Mouse (Mus musculus): ENCODE results near the gene Hs3st4. TPM values are rescaled to one million over a fixed set of nuclear protein-coding genes. Genes with fewer than 3 reads are reported as not detected.
A peak's percentile ranks its signal among the peaks of the same experiment; 100 is the strongest.

The Hs3st4 gene
- polyA plus RNA-seq, 1 experiment from 2014 or later = 0.17 TPM

DNA sequence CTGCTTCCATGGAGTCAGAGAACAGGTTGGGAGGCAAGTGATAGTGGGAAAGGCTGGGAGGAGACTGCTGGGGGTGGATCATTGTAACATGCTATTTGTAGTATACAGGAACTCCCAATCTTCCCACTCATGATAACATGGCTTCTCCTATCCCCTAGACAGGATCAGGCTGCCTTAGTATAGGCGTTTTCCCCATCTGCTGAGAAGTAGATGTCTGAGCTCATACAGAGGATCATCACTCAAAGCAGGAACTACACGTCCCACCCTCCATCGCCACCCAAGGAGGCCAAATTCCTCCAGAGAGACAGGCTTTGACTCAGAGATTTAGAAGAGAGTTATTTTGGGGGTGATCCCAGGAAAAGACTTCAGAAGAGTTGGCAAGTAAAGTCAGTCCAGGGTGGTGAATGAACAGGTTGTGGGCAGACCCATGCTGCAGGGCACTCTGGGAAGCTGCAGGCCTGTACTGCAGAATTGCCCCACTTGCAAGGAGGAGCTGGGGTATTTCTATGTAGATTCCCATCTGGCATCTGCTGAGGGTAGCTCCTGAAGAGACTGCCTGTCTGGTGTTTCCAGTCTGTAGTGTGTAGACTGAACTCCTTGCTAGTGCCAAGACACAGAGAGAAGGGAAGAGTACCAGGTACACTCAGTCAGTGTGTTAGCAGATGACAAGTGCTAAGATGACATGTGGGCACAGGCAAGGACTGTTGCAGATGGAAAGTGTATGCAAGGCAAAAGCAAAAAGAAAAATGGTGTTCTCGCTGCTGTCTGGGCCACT, 255.4 kb downstream of the Hs3st4 start:
- Histone ChIP-seq H3K27ac (no peak overlapping the region), H3K9me3 (no peaks in the 10 kb centered on the region), H3K4me2 (no peak overlapping the region), H3K36me3 (no peaks in the 10 kb centered on the region), H3K9ac (no peak overlapping the region), H3K27me3 (no peaks in the 10 kb centered on the region), H3K4me3 (no peak overlapping the region), H3K4me1 (no peaks in the 10 kb centered on the region)
- 82% methylated on average over 4 of the region's 4 CpGs for WGBS
- no peak for ATAC-seq (ENCODE audit: insufficient number of reproducible peaks, insufficient read depth, low FRiP score, low TSS enrichment, low read depth)

DNA sequence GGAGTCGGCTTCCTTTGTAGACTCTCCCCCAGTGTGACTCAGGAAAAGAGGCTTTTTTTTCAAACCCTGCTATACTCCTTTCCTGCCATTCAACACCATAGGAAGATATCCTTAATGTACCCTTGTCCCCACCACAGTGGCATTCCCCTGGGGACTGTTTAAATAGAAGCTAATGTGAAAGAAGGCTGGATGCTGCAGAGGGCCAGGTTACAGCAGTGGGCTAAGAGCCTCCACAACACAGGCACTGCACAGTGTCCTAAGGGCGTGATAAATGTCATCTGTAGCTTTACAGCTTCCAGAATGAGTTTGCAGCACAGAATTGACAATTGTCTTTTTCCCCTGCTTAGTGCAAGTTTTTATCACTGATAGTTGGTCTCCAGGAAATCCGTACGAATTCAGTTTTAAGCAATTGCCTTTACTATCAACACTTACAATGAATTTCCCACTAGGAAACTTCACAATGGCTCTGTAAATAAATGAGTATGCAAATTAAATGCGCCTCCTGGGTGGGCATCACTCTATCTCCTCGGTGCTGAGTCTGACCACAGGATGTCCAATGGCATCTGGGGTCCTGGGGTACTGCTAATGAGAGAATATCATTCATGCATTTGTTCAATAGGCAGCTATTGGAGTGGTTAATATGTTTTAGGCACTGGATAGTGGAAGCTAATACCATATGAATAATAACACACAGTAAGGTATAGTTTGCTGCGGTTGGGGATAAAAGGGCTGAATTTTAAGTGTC, 257.4 kb downstream of the Hs3st4 start:
- H3K4me2 ChIP-seq = no peak overlapping the region
- WGBS = 42% methylated on average over 7 of the region's 7 CpGs
- H3K4me1 ChIP-seq = no peaks in the 10 kb centered on the region
- no peak overlapping the region for H3K27ac ChIP-seq
- no peak for ATAC-seq (ENCODE audit: insufficient number of reproducible peaks, insufficient read depth, low FRiP score, low TSS enrichment, low read depth)
- H3K4me3 ChIP-seq = no peak overlapping the region
- no peaks in the 10 kb centered on the region for H3K9me3 ChIP-seq
- H3K9ac ChIP-seq = no peak overlapping the region
- no peaks in the 10 kb centered on the region for H3K36me3 ChIP-seq
- no peaks in the 10 kb centered on the region for H3K27me3 ChIP-seq

DNA sequence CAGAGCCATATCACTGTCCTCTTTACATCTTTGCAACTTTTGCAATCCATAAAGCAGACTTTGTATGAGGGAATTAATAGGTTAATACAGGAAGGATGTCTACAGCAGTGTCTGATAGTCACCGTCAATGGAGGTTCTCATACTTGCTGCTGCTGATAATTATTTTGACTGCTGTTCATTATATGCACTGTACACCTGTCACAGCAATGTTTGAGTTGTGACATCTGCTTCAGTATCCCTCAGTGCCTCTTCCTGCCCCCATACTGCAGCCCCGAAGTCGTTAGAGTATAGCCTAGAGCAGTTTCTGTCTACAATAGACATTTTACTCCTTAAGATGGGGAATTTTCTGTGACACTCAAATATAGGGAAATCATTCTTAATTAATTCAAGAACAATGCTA, 267.2 kb downstream of the Hs3st4 start:
- Histone ChIP-seq H3K9ac (no peak overlapping the region), H3K27ac (no peak overlapping the region), H3K27me3 (no peaks in the 10 kb centered on the region), H3K4me3 (no peak overlapping the region), H3K4me2 (no peak overlapping the region), H3K4me1 (no peaks in the 10 kb centered on the region), H3K36me3 (no peaks in the 10 kb centered on the region), H3K9me3 (no peaks in the 10 kb centered on the region)
- 62% methylated on average over 3 of the region's 3 CpGs for WGBS
- ATAC-seq (ENCODE audit: insufficient number of reproducible peaks, insufficient read depth, low FRiP score, low TSS enrichment, low read depth) = no peak

DNA sequence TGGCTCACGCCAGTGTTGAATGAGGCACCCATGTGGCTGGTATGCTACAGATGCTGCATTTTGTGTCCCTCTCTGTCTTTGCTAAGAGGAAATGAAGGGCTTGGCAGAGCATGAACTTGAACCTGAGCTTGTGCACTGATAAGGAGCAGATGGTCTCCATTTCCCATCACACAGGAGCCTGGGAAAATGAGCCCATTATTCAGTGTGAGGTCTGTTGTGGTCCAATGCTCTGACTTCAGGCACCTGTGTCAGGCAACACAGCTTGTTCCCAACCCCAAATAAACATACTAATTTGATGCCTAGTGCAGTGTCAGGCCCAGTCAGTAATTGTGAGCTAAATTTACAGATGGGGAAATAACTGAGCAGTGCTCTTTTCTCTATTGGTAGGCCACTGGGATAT, 267.9 kb downstream of the Hs3st4 start:
- no peak overlapping the region for H3K4me2 ChIP-seq
- no peaks in the 10 kb centered on the region for H3K4me1 ChIP-seq
- WGBS = 59% methylated on average over 1 of the region's 1 CpGs
- H3K9ac ChIP-seq = no peak overlapping the region
- no peaks in the 10 kb centered on the region for H3K9me3 ChIP-seq
- H3K4me3 ChIP-seq = no peak overlapping the region
- H3K36me3 ChIP-seq = no peaks in the 10 kb centered on the region
- H3K27me3 ChIP-seq = no peaks in the 10 kb centered on the region
- H3K27ac ChIP-seq = no peak overlapping the region
- ATAC-seq (ENCODE audit: insufficient number of reproducible peaks, insufficient read depth, low FRiP score, low TSS enrichment, low read depth) = no peak

DNA sequence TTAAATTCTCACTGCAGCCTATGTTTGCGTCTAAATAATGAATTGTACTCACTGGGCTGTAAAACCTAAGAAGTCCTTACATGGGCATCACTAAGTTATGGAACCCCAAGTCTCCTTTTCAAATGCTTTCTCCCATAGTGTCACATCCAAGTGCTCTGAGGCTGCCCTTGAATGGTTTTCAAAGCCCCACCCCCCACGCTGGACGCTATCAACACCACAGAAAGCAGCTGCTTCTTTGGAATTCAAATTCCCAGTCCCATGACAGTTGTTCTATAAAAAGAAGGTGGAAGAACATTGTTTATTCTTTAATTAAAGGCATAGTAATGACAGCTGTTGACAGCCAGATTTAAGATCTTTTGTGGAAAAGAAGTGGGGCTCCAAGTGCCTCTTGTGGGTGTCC, 275.8 kb downstream of the Hs3st4 start:
- Histone ChIP-seq H3K4me1 (no peaks in the 10 kb centered on the region), H3K27me3 (no peaks in the 10 kb centered on the region), H3K9me3 (no peaks in the 10 kb centered on the region), H3K4me3 (no peak overlapping the region), H3K4me2 (no peak overlapping the region), H3K36me3 (no peaks in the 10 kb centered on the region), H3K9ac (no peak overlapping the region), H3K27ac (no peak overlapping the region)
- no peak for ATAC-seq (ENCODE audit: insufficient number of reproducible peaks, insufficient read depth, low FRiP score, low TSS enrichment, low read depth)
- 83% methylated on average over 3 of the region's 3 CpGs for whole genome bisulfite sequencing

DNA sequence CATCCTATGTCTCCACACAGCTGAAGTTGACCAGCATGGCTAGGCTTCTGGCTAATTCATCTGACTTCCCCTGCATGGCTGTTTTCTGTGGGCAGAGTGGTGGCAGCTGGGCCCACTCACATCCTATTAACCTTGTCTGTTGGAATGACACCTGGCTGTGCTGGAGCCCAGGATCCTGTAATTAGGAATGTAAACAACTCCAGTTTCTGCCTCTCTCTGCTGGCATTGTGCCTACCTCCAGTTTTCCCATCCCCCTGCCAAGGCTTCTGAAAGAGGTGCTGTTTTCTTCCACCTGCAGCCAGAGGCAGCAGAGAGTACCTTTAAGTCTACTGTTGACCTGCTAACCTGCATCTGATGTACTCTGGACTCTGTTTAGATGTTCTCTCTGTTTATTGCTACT, 288.1 kb downstream of the Hs3st4 start:
- Histone ChIP-seq H3K4me2 (no peak overlapping the region), H3K4me1 (0 out of 2 replicates have a peak, but pooled peaks cover 3% of the 10 kb centered on the region), H3K9me3 (no peaks in the 10 kb centered on the region), H3K36me3 (no peaks in the 10 kb centered on the region), H3K27ac (no peak overlapping the region), H3K4me3 (no peak overlapping the region), H3K27me3 (no peaks in the 10 kb centered on the region), H3K9ac (no peak overlapping the region)
- no peak for ATAC-seq (ENCODE audit: insufficient number of reproducible peaks, insufficient read depth, low FRiP score, low TSS enrichment, low read depth)

DNA sequence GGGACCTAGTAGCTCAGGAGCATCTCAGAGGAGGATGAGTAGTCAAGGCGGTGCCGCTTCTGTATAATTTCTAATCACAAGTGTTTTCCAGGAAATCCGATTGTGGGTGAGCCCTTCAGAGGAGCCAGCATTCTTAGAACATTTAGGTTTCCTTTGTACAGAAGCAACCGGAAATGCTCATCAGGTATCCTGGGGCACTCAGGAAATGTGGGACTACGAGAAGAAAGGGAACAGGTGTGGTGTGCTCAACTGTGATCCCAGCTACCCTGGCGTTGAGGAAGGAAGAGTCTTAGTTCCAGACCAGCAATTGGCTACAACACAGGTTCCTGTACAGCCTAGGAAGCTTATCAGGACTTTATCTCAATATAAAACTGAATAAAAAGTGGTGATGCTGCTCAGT, 307.2 kb downstream of the Hs3st4 start:
- no peaks in the 10 kb centered on the region for H3K4me1 ChIP-seq
- H3K27me3 ChIP-seq = no peaks in the 10 kb centered on the region
- ATAC-seq (ENCODE audit: insufficient number of reproducible peaks, insufficient read depth, low FRiP score, low TSS enrichment, low read depth) = no peak
- H3K4me3 ChIP-seq = no peak overlapping the region
- no peak overlapping the region for H3K27ac ChIP-seq
- H3K36me3 ChIP-seq = no peaks in the 10 kb centered on the region
- no peak overlapping the region for H3K4me2 ChIP-seq
- H3K9me3 ChIP-seq = no peaks in the 10 kb centered on the region
- H3K9ac ChIP-seq = no peak overlapping the region
- 83% methylated on average over 6 of the region's 6 CpGs for WGBS

DNA sequence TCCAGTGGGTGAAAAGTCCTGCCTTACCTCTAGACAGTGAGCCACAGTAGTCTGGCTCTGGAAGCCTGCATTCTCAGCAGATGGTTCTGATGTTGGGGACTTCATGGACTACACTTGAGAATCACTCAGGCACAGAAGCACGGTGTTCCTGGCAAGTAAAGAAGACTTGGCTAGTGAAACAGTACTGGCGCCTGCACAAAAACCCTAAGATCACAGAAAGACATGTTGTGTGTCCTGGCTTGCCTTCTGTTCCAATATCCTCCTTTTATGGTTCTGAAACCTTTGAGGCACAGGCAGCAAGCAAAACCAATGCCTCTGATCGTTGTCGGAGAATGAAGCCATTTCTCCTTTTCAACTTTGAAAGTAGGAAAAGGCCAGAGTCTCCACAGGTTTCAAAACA, 336.8 kb downstream of the Hs3st4 start:
- WGBS = 83% methylated on average over 4 of the region's 4 CpGs

DNA sequence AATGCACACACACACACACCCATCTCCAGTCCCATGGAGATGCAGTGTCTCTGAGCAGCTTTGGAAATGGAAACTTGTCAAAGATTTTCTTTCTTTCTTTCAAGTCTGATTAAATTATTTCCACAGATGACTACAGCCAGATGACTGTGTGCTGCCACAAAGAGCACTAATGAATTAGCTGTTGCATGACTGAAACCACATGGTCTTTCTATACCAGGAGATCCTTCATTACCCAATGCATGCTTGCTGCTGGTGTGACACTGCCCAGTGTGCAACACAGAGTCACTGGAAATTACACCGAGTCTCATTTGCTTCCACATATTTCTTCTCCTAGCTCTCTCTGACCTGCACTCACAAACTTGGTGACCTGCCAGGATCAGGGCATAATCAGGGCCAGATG, 353.0 kb downstream of the Hs3st4 start:
- Histone ChIP-seq H3K9ac (no peak overlapping the region), H3K4me1 (peaks cover 11% of the 10 kb centered on the region), H3K27me3 (no peaks in the 10 kb centered on the region), H3K9me3 (no peaks in the 10 kb centered on the region), H3K4me2 (no peak overlapping the region), H3K4me3 (no peak overlapping the region), H3K36me3 (no peaks in the 10 kb centered on the region), H3K27ac (peak overlapping the region; percentile 12; the same call in 1 of the 2 replicates)
- 16% methylated on average over 1 of the region's 1 CpGs for WGBS
- peak; percentile 37; the same call in 1 of the 2 replicates for ATAC-seq (ENCODE audit: insufficient number of reproducible peaks, insufficient read depth, low FRiP score, low TSS enrichment, low read depth)

More for the DNA sequence above, 336.8 kb downstream of the Hs3st4 start:
- no peaks in the 10 kb centered on the region for H3K36me3 ChIP-seq
- no peak overlapping the region for H3K4me2 ChIP-seq
- no peaks in the 10 kb centered on the region for H3K9me3 ChIP-seq
- H3K27me3 ChIP-seq = no peaks in the 10 kb centered on the region
- H3K4me1 ChIP-seq = peaks cover 9% of the 10 kb centered on the region
- no peak overlapping the region for H3K4me3 ChIP-seq
- no peak for ATAC-seq (ENCODE audit: insufficient number of reproducible peaks, insufficient read depth, low FRiP score, low TSS enrichment, low read depth)
- no peak overlapping the region for H3K9ac ChIP-seq
- no peak overlapping the region for H3K27ac ChIP-seq

DNA sequence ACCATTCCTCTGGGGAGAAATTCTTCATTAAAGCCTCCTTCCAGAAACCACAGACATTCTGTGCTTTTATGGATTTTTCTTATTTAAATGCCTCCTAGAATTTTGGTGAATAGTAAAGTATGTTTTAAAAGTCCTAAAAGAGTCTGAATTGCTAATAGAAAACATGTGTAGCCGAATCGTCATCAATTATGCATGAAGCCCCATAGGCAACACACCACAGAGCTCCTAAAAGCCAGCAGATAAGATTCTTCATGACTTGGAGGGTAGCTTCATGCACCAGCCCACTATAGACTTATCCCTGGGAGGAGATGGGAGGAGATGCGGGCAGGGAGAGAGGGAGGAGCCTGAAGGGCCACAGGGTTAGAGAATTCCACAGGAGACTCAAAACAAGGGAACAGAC, 358.8 kb downstream of the Hs3st4 start:
- no peak for ATAC-seq (ENCODE audit: insufficient number of reproducible peaks, insufficient read depth, low FRiP score, low TSS enrichment, low read depth)
- peak overlapping the region; percentile 79 for H3K27ac ChIP-seq

DNA sequence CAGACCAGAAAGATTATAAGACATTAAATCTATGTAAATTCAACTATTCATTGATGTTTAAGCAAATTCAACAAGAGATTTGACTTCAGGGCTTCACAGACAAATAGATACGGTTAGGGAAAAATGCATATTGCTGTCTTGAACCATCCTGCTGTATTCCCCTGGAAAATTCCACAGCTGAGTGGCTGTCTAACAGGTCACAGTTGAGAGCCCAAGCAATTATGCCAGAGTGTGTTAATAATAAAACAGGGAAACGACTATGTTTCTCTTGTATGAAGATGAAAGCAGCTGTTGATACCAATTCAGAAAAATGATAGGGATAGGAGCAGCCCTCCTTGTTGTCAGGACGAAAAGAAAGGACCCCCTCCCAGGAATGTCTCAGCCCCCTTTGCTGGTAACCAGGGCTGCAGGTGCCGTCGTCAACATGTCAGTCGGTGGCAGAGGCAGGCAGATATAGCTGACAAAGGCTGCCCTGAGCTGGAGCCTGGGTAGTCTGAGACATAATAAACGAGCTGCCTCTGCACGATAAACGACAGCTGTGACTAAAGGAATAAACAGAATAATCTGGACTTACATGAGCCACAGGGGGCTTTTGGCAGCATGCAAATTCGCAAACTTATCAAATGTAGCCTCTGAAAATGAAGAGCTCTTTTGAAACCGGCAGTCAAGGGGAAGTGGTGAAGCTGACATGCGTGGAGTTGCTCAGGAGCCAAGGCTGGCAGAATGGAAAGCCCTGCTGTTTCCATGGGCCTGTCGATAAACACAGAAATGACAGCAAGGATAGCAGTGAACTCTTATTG, 364.7 kb downstream of the Hs3st4 start:
- Histone ChIP-seq H3K4me3 (no peak overlapping the region), H3K36me3 (no peaks in the 10 kb centered on the region), H3K9ac (no peak overlapping the region), H3K9me3 (no peaks in the 10 kb centered on the region), H3K27ac (no peak overlapping the region), H3K4me2 (no peak overlapping the region), H3K27me3 (no peaks in the 10 kb centered on the region), H3K4me1 (no peaks in the 10 kb centered on the region)
- WGBS = 50% methylated on average over 13 of the region's 13 CpGs
- no peak for ATAC-seq (ENCODE audit: insufficient number of reproducible peaks, insufficient read depth, low FRiP score, low TSS enrichment, low read depth)

More for the DNA sequence above, 358.8 kb downstream of the Hs3st4 start:
- Histone ChIP-seq H3K36me3 (no peaks in the 10 kb centered on the region), H3K9ac (no peak overlapping the region), H3K4me1 (peaks cover 12% of the 10 kb centered on the region), H3K4me3 (no peak overlapping the region), H3K27me3 (no peaks in the 10 kb centered on the region), H3K4me2 (no peak overlapping the region), H3K9me3 (no peaks in the 10 kb centered on the region)
- WGBS = 33% methylated on average over 3 of the region's 3 CpGs
